In the genomic region with DNA sequence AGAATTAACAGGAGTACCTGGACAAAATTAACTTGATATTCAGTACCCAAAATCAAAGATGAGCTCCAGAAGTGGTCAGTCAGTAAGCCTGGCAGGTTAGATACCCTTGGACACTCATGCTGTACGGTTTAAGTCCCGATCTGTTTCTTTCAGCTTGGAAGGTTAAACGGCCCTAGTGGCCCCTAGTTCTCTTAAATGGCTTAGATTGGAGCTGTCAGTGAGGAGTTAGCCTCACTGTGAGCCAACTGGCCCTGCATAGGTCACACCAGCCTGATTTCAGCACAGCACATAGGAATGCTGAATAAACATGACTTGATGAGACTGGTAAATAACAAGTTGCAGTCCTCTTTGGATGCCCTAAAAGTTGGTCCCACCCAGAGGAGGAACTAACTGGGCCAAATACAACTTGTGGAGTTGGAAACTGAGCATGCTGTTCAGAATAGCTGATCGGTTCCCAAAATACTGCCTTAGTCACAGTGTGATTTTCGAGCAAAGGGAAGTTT, we compare ENCODE assay signal across 7 mouse cellular contexts. TPM values are rescaled to one million over a fixed set of nuclear protein-coding genes. Genes with fewer than 3 reads are reported as not detected.
A peak's percentile ranks its signal among the peaks of the same experiment; 100 is the strongest.
DNase-seq lines count a peak whose midpoint lies in the region; ATAC-seq lines count a peak whose summit lies in the region.

No protein-coding gene starts in this region.

- peaks cover 59% of the 10 kb centered on the region for H3K4me1 ChIP-seq in erythroblast, embryonic 14.5 days (ENCODE audit: control insufficient read depth)
- H3K4me1 ChIP-seq in intestine, embryonic 15.5 days (replicated peaks): peaks cover 22% of the 10 kb centered on the region
- H3K4me1 ChIP-seq in midbrain, embryonic 12.5 days: peaks cover 26% of the 10 kb centered on the region

- 45% methylated on average over 5 of the region's 5 CpGs for WGBS in intestine, embryonic 15.5 days
- 53% methylated on average over 5 of the region's 5 CpGs for WGBS in midbrain, embryonic 12.5 days

- peak overlapping the region; percentile 100 for H3K4me3 ChIP-seq in erythroblast, embryonic 14.5 days (replicated peaks)
- H3K4me3 ChIP-seq in intestine, embryonic 15.5 days (replicated peaks): peak overlapping the region; percentile 98
- peak overlapping the region; percentile 100 for H3K4me3 ChIP-seq in midbrain, embryonic 12.5 days

- peaks cover 36% of the 10 kb centered on the region for H3K36me3 ChIP-seq in erythroblast, embryonic 14.5 days (ENCODE audit: control insufficient read depth)
- H3K36me3 ChIP-seq in intestine, embryonic 15.5 days: 0 out of 2 replicates have a peak, but pooled peaks cover 2% of the 10 kb centered on the region
- 0 out of 2 replicates have a peak, but pooled peaks cover 6% of the 10 kb centered on the region for H3K36me3 ChIP-seq in midbrain, embryonic 12.5 days

- peak; percentile 46 for DNase-seq in 3T3-L1 (ENCODE audit: low read depth, low spot score)
- DNase-seq in 416B (ENCODE audit: low read depth): peak; percentile 51
- no peak for DNase-seq in testis, postnatal 10 days (ENCODE audit: low spot score)

- peak overlapping the region; percentile 92 for H3K9ac ChIP-seq in intestine, embryonic 15.5 days
- peak overlapping the region; percentile 99 for H3K9ac ChIP-seq in midbrain, embryonic 12.5 days (replicated peaks)

- no peaks in the 10 kb centered on the region for H3K9me3 ChIP-seq in erythroblast, embryonic 14.5 days (ENCODE audit: control insufficient read depth, low read length)
- H3K9me3 ChIP-seq in intestine, embryonic 15.5 days: no peaks in the 10 kb centered on the region
- no peaks in the 10 kb centered on the region for H3K9me3 ChIP-seq in midbrain, embryonic 12.5 days

- H3K4me2 ChIP-seq in intestine, embryonic 15.5 days (replicated peaks): peak overlapping the region; percentile 73
- peak overlapping the region; percentile 80 for H3K4me2 ChIP-seq in midbrain, embryonic 12.5 days (replicated peaks)

- ATAC-seq in intestine, embryonic 15.5 days: no peak
- ATAC-seq in midbrain, embryonic 12.5 days (ENCODE audit: low FRiP score, low read depth): no peak
- no peak for ATAC-seq in activated CD4-positive, CD25-positive, alpha-beta regulatory T cell, adult 4 months

- no peaks in the 10 kb centered on the region for H3K27me3 ChIP-seq in erythroblast, embryonic 14.5 days (ENCODE audit: control insufficient read depth)
- H3K27me3 ChIP-seq in intestine, embryonic 15.5 days (replicated peaks): no peaks in the 10 kb centered on the region
- H3K27me3 ChIP-seq in midbrain, embryonic 12.5 days: no peaks in the 10 kb centered on the region

- H3K27ac ChIP-seq in intestine, embryonic 15.5 days: no peak overlapping the region
- no peak overlapping the region for H3K27ac ChIP-seq in midbrain, embryonic 12.5 days (replicated peaks)

RNA-seq across cellular contexts. Expression of a gene that starts 1.1 kb away (rescaled TPM):
- polyA plus RNA-seq in erythroblast, embryonic 14.5 days (2012): 3.7 and 3.8 TPM in 2 replicates
- 65.1 and 66.7 TPM in 2 replicates for polyA plus RNA-seq in intestine, embryonic 15.5 days (2015; fragmentation: Nextera tagmentation; extraction: Ambion mirVana)
- polyA plus RNA-seq in midbrain, embryonic 12.5 days (2016; fragmentation: Nextera tagmentation; extraction: Ambion mirVana): 73.0 and 80.6 TPM in 2 replicates
- 10 to 100 TPM; 74.4 to 95.6 TPM for polyA plus RNA-seq in activated CD4-positive, CD25-positive, alpha-beta regulatory T cell, adult 4 months (2017; shearing (Covaris generic))

RNA-seq across cellular contexts. Expression of a gene that starts 46.9 kb away (rescaled TPM):
- polyA plus RNA-seq in erythroblast, embryonic 14.5 days (2012): 2.6 and 3.3 TPM in 2 replicates
- polyA plus RNA-seq in intestine, embryonic 15.5 days (2015; fragmentation: Nextera tagmentation; extraction: Ambion mirVana): 18.6 and 21.7 TPM in 2 replicates
- 11.6 and 12.1 TPM in 2 replicates for polyA plus RNA-seq in midbrain, embryonic 12.5 days (2016; fragmentation: Nextera tagmentation; extraction: Ambion mirVana)
- 10 to 100 TPM; 42.0 to 57.3 TPM for polyA plus RNA-seq in activated CD4-positive, CD25-positive, alpha-beta regulatory T cell, adult 4 months (2017; shearing (Covaris generic))

Comparison
In these comparisons a context has a peak if more than half of its experiments do, and no peak if none do; other contexts are left out.
1. RNA of a gene that starts 1.1 kb away (polyA plus RNA-seq): 74.4 to 95.6 TPM in activated CD4-positive, CD25-positive, alpha-beta regulatory T cell, adult 4 months, 73.0 to 80.6 TPM in midbrain, embryonic 12.5 days and 65.1 to 66.7 TPM in intestine, embryonic 15.5 days; 3.7 to 3.8 TPM in erythroblast, embryonic 14.5 days; every median in the first group is over 10 times any median in the second.
2. Peak in every context shown above with its lines, with median percentiles within 50 percentile points of each other: H3K4me3 ChIP-seq.